Mouse (Mus musculus): ENCODE measurements around the gene Cmss1. TPM values are rescaled to one million over a fixed set of nuclear protein-coding genes. Genes with fewer than 3 reads are reported as not detected.

Gene Cmss1
- total RNA-seq, 2 experiments from 2014 or later, result 15.0 to 16.9 TPM

GRCm38 (mm10) chr16:57353166-57353721 is 253.4 kb downstream of the Cmss1 start:
- DNase-seq (ENCODE audit: low spot score in 2 of 2), result peak in 1 of 2 experiments; percentile 16

- DNase-seq (ENCODE audit: low spot score in 2 of 2), result peak in 1 of 2 experiments; percentile 8
Measured at GRCm38 (mm10) chr16:57352751-57353150, 253.9 kb downstream of the Cmss1 start, which contains the start of gene Filip1l. Gene Filip1l (plus strand): TSS chr16:57353093.

GRCm38 (mm10) chr16:57349689-57350088 is 257.0 kb downstream of the Cmss1 start:
- no peak for DNase-seq (ENCODE audit: low spot score in 2 of 2)

GRCm38 (mm10) chr16:57349039-57349438 is 257.6 kb downstream of the Cmss1 start:
- DNase-seq (ENCODE audit: low spot score in 2 of 2), result no peak

- DNase-seq (ENCODE audit: low spot score in 2 of 2), result no peak
Measured at GRCm38 (mm10) chr16:57346258-57346657, 260.4 kb downstream of the Cmss1 start.

GRCm38 (mm10) chr16:57340613-57340898 is 266.1 kb downstream of the Cmss1 start:
- no peak for DNase-seq (ENCODE audit: low spot score in 2 of 2)

- DNase-seq (ENCODE audit: low spot score in 2 of 2), result no peak
Measured at GRCm38 (mm10) chr16:57339765-57340612, 266.7 kb downstream of the Cmss1 start.

GRCm38 (mm10) chr16:57336770-57337423 is 269.8 kb downstream of the Cmss1 start:
- DNase-seq (ENCODE audit: low spot score in 2 of 2), result no peak

- no peak for DNase-seq (ENCODE audit: low spot score in 2 of 2)
Measured at GRCm38 (mm10) chr16:57332301-57332700, 274.4 kb downstream of the Cmss1 start.

GRCm38 (mm10) chr16:57330111-57330510 is 276.6 kb downstream of the Cmss1 start:
- DNase-seq (ENCODE audit: low spot score in 2 of 2), result no peak

- DNase-seq (ENCODE audit: low spot score in 2 of 2), result no peak
Measured at GRCm38 (mm10) chr16:57329028-57329427, 277.6 kb downstream of the Cmss1 start.

GRCm38 (mm10) chr16:57326996-57327395 is 279.7 kb downstream of the Cmss1 start:
- DNase-seq (ENCODE audit: low spot score in 2 of 2), result no peak

GRCm38 (mm10) chr16:57319284-57320124 is 287.2 kb downstream of the Cmss1 start:
- DNase-seq (ENCODE audit: low spot score in 2 of 2), result no peak

GRCm38 (mm10) chr16:57318637-57319125 is 288.0 kb downstream of the Cmss1 start:
- DNase-seq (ENCODE audit: low spot score in 2 of 2), result no peak

- no peak for DNase-seq (ENCODE audit: low spot score in 2 of 2)
Measured at GRCm38 (mm10) chr16:57317882-57318636, 288.6 kb downstream of the Cmss1 start.

GRCm38 (mm10) chr16:57317127-57317526 is 289.5 kb downstream of the Cmss1 start:
- no peak for DNase-seq (ENCODE audit: low spot score in 2 of 2)

GRCm38 (mm10) chr16:57315026-57315425 is 291.6 kb downstream of the Cmss1 start:
- no peak for DNase-seq (ENCODE audit: low spot score in 2 of 2)

- no peak for DNase-seq (ENCODE audit: low spot score in 2 of 2)
Measured at GRCm38 (mm10) chr16:57314236-57314635, 292.4 kb downstream of the Cmss1 start.

- no peak for DNase-seq (ENCODE audit: low spot score in 2 of 2)
Measured at GRCm38 (mm10) chr16:57313487-57313886, 293.2 kb downstream of the Cmss1 start.

GRCm38 (mm10) chr16:57312130-57312529 is 294.5 kb downstream of the Cmss1 start:
- no peak for DNase-seq (ENCODE audit: low spot score in 2 of 2)
